Mouse (Mus musculus) spleen, adult 2 months (tissue): ENCODE measurements around the gene Gm37240.

Experiments used
- CTCF ChIP-seq: fragments of 200-500 bp; IDR thresholded peaks from 2 replicates; pipeline ENCODE4 v1.5.1; 2011; ENCODE audit warnings: mild to moderate bottlenecking, inconsistent platforms; ENCODE audit not compliant: insufficient read depth, insufficient read length, insufficient replicate concordance; ENCODE audit errors: extremely low read depth
- POLR2A ChIP-seq: fragments of 200-500 bp; IDR thresholded peaks from 2 replicates; pipeline ENCODE4 v1.6.1; 2011; ENCODE audit warnings: low read depth, low read length, inconsistent platforms

GRCm38 (mm10) chr3:85907136-85907535 is 19.8 kb upstream of the Gm37240 start:
- TF ChIP-seq POLR2A (no peak), CTCF (no peak)
